Mouse (Mus musculus): ENCODE measurements around the gene Clnk. TPM values are rescaled to one million over a fixed set of nuclear protein-coding genes. Genes with fewer than 3 reads are reported as not detected.
"Not testable (repeated sequence)": the region's sequence is repeated elsewhere in the genome, so short reads cannot be mapped to it uniquely, and the experiment has no call there.

Clnk gene
- polyA plus RNA-seq, 1 experiment from 2014 or later, result 0.13 TPM

GRCm38 (mm10) chr5:38886623-38887275 lies 10.1 kb upstream of the Clnk start:
- 86% methylated on average over 2 of the region's 2 CpGs for WGBS

DNA sequence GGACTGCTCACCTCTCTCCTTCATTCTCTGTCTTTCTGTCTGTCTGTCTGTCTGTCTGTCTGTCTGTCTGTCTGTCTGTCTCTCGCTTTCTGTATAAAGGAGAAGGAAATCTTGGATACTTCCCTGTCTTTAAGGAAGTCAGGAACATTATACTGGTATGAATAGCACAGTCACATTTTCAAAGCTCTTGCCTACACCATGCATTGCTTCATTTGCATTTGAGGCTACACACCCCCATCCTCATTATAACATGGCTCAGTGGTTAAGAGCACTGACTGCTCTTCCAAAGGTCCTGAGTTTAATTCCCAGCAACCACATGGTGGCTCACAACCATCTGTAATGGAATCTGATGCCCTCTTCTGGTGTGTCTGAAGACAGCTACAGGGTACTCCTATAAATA lies 6.0 kb upstream of the Clnk start:
- not testable (repeated sequence) for H3K36me3 ChIP-seq (ENCODE audit: control insufficient read depth, insufficient read depth); ATAC-seq; H3K4me3 ChIP-seq (ENCODE audit: low read depth, low read length); H3K27ac ChIP-seq (ENCODE audit: low read depth, low read length); H3K9me3 ChIP-seq (ENCODE audit: control insufficient read depth); H3K9ac ChIP-seq (ENCODE audit: low read depth, low read length); H3K27me3 ChIP-seq (replicated peaks; ENCODE audit: control insufficient read depth, insufficient read depth, low read length); H3K4me2 ChIP-seq (replicated peaks; ENCODE audit: low read depth); H3K4me1 ChIP-seq (replicated peaks; ENCODE audit: control insufficient read depth, insufficient read depth, low read length)
- WGBS, result 100% methylated on average over 1 of the region's 1 CpGs

More at GRCm38 (mm10) chr5:38886623-38887275, 10.1 kb upstream of the Clnk start:
- no peak for TF ChIP-seq CTCF (IDR thresholded peaks at IDR 0.05; ENCODE audit: low read depth)
- ATAC-seq, result no peak
- Histone ChIP-seq H3K4me1 (replicated peaks; ENCODE audit: control insufficient read depth, insufficient read depth, low read length) (no peaks in the 10 kb centered on the region), H3K9me3 (ENCODE audit: control insufficient read depth) (no peaks in the 10 kb centered on the region), H3K4me2 (replicated peaks; ENCODE audit: low read depth) (no peak overlapping the region), H3K36me3 (ENCODE audit: control insufficient read depth, insufficient read depth) (no peaks in the 10 kb centered on the region), H3K4me3 (ENCODE audit: low read depth, low read length) (no peak overlapping the region), H3K9ac (ENCODE audit: low read depth, low read length) (no peak overlapping the region), H3K27me3 (replicated peaks; ENCODE audit: control insufficient read depth, insufficient read depth, low read length) (no peaks in the 10 kb centered on the region), H3K27ac (ENCODE audit: low read depth, low read length) (no peak overlapping the region)

GRCm38 (mm10) chr5:38881728-38882620 lies 5.4 kb upstream of the Clnk start:
- no peaks in the 10 kb centered on the region for H3K36me3 ChIP-seq (ENCODE audit: control insufficient read depth, insufficient read depth)
- no peaks in the 10 kb centered on the region for H3K9me3 ChIP-seq (ENCODE audit: control insufficient read depth)
- no peak overlapping the region for H3K27ac ChIP-seq (ENCODE audit: low read depth, low read length)
- WGBS, result 59% methylated on average over 4 of the region's 4 CpGs
- no peak overlapping the region for H3K9ac ChIP-seq (ENCODE audit: low read depth, low read length)
- ATAC-seq, result no peak
- no peak for TF ChIP-seq CTCF (IDR thresholded peaks at IDR 0.05; ENCODE audit: low read depth)
- no peaks in the 10 kb centered on the region for H3K4me1 ChIP-seq (replicated peaks; ENCODE audit: control insufficient read depth, insufficient read depth, low read length)
- no peak overlapping the region for H3K4me3 ChIP-seq (ENCODE audit: low read depth, low read length)
- no peak overlapping the region for H3K4me2 ChIP-seq (replicated peaks; ENCODE audit: low read depth)
- H3K27me3 ChIP-seq (replicated peaks; ENCODE audit: control insufficient read depth, insufficient read depth, low read length), result no peaks in the 10 kb centered on the region

DNA sequence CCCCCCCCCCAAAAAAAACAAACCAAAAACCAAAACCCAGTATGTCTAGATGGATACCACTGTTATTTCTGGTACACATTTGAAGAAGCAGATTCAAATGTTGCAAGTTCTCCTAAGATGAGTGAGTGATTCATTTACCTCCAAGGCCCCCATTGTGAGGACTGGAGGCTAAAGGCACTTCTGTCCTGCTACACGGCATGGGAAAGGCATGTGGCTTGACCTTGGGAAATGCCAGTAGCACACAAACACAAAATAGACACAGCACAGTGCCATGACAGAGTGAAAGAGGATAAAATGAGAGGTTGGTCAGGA lies 4.8 kb upstream of the Clnk start:
- no peak for TF ChIP-seq CTCF (IDR thresholded peaks at IDR 0.05; ENCODE audit: low read depth)
- H3K4me2 ChIP-seq (replicated peaks; ENCODE audit: low read depth), result no peak overlapping the region
- no peak overlapping the region for H3K9ac ChIP-seq (ENCODE audit: low read depth, low read length)
- H3K36me3 ChIP-seq (ENCODE audit: control insufficient read depth, insufficient read depth), result no peaks in the 10 kb centered on the region
- ATAC-seq, result no peak
- no peaks in the 10 kb centered on the region for H3K27me3 ChIP-seq (replicated peaks; ENCODE audit: control insufficient read depth, insufficient read depth, low read length)
- H3K9me3 ChIP-seq (ENCODE audit: control insufficient read depth), result no peaks in the 10 kb centered on the region
- no peak overlapping the region for H3K4me3 ChIP-seq (ENCODE audit: low read depth, low read length)
- no peak overlapping the region for H3K27ac ChIP-seq (ENCODE audit: low read depth, low read length)
- WGBS, result 63% methylated on average over 1 of the region's 1 CpGs
- H3K4me1 ChIP-seq (replicated peaks; ENCODE audit: control insufficient read depth, insufficient read depth, low read length), result no peaks in the 10 kb centered on the region

DNA sequence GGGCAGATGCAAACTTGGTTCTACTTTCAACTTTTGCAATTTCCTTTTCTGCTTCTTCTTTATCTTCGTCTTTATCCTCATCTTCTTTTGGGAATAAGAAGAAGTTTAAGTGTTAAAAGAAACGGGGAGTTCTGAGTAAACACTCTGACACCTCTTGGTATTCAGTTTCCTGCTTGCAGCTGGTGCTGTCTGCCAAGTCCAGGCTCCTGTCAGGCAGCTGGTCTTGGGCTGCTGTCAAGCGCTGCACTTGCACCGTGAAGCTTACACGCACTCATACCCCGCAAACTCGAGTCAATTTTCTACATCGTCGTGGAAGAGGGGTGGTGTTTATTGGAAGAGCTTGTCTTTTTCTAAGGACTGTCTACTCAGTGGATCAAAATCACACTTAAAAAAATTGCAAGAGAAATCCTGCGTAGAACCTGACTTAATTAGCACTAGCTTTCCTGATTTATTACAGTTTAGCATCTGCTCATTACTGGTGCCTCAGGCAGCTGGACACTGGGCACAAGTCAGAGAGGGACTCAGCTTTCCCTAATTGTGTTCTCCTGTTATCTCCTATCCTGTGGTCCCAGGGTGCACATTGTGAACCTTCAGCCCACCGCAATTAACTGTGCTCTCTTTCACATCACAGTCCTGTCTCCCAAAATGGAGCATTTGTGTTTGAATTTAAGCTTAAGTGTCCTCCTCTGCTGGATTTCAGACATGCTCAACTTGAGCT lies 3.5 kb upstream of the Clnk start:
- TF ChIP-seq CTCF (IDR thresholded peaks at IDR 0.05; ENCODE audit: low read depth), result no peak
- no peak for ATAC-seq

DNA sequence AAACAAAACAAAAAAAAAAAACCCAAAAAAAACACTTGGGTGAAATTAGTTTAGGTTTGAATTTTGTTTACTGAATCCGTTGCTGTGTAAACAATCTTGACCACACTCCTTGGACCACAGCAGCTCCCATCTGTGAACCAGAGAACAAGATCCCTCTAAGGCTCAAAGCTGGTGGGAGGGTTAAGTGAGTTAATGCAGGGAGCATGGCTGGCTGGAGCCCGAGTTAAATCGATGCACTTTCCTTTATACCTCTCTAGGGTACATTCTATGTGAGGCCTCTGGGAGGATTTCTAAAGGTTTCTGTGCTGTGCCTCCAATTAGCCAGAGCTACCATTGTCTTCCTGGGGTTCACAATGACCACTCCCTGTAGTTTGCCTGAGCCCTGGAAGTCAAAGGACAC lies 1.2 kb downstream of the Clnk start:
- Histone ChIP-seq H3K36me3 (ENCODE audit: control insufficient read depth, insufficient read depth) (no peaks in the 10 kb centered on the region), H3K27me3 (replicated peaks; ENCODE audit: control insufficient read depth, insufficient read depth, low read length) (no peaks in the 10 kb centered on the region), H3K9me3 (ENCODE audit: control insufficient read depth) (no peaks in the 10 kb centered on the region), H3K27ac (ENCODE audit: low read depth, low read length) (no peak overlapping the region), H3K4me2 (replicated peaks; ENCODE audit: low read depth) (no peak overlapping the region), H3K9ac (ENCODE audit: low read depth, low read length) (no peak overlapping the region), H3K4me3 (ENCODE audit: low read depth, low read length) (no peak overlapping the region), H3K4me1 (replicated peaks; ENCODE audit: control insufficient read depth, insufficient read depth, low read length) (no peaks in the 10 kb centered on the region)
- TF ChIP-seq CTCF (IDR thresholded peaks at IDR 0.05; ENCODE audit: low read depth), result no peak
- 48% methylated on average over 3 of the region's 3 CpGs for WGBS
- no peak for ATAC-seq

More for the DNA sequence above, 3.5 kb upstream of the Clnk start:
- Histone ChIP-seq H3K4me1 (replicated peaks; ENCODE audit: control insufficient read depth, insufficient read depth, low read length) (no peaks in the 10 kb centered on the region), H3K9me3 (ENCODE audit: control insufficient read depth) (no peaks in the 10 kb centered on the region), H3K27me3 (replicated peaks; ENCODE audit: control insufficient read depth, insufficient read depth, low read length) (no peaks in the 10 kb centered on the region), H3K4me2 (replicated peaks; ENCODE audit: low read depth) (no peak overlapping the region), H3K4me3 (ENCODE audit: low read depth, low read length) (no peak overlapping the region), H3K27ac (ENCODE audit: low read depth, low read length) (no peak overlapping the region), H3K36me3 (ENCODE audit: control insufficient read depth, insufficient read depth) (no peaks in the 10 kb centered on the region), H3K9ac (ENCODE audit: low read depth, low read length) (no peak overlapping the region)
- WGBS, result 47% methylated on average over 11 of the region's 11 CpGs
